Mouse (Mus musculus): ENCODE data around the gene Asic5. TPM values are rescaled to one million over a fixed set of nuclear protein-coding genes. Genes with fewer than 3 reads are reported as not detected.

Asic5 gene
- polyA plus RNA-seq, 1 experiment from 2014 or later = not detected

DNA sequence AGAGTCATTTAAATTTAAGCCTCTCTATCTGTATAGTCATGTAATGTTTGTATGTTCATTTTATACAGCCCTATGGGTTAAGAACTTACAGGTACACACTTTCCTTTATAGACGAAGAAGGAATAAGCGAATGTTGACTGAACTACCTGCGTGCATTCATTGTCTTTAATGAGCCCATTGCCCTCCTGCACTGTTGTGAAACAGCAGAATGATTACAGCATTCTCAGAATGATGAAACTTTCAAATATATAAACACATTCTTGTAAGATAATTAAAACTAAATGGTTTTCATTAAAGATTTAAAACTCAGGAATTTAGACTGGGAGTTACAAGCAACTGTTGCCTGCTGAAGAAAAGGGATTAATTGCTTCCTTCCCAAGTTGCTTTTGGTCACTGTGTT lies 5.5 kb downstream of the Asic5 start:
- no peaks in the 10 kb centered on the region for H3K4me1 ChIP-seq (ENCODE audit: control insufficient read depth, insufficient read depth, low read depth, low read length)
- no peak overlapping the region for H3K4me3 ChIP-seq (ENCODE audit: low read length)
- no peak overlapping the region for H3K27ac ChIP-seq (ENCODE audit: low read depth, low read length)
- no peak for ATAC-seq
- H3K9me3 ChIP-seq (ENCODE audit: control insufficient read depth, low read length) = no peaks in the 10 kb centered on the region
- no peak overlapping the region for H3K9ac ChIP-seq (ENCODE audit: low read depth, low read length)
- no peak overlapping the region for H3K4me2 ChIP-seq (ENCODE audit: low read length)
- 93% methylated on average over 3 of the region's 3 CpGs for WGBS
- H3K36me3 ChIP-seq (ENCODE audit: control insufficient read depth, insufficient read depth, low read length) = no peaks in the 10 kb centered on the region
- no peaks in the 10 kb centered on the region for H3K27me3 ChIP-seq (replicated peaks; ENCODE audit: control insufficient read depth, insufficient read depth, low read length)

DNA sequence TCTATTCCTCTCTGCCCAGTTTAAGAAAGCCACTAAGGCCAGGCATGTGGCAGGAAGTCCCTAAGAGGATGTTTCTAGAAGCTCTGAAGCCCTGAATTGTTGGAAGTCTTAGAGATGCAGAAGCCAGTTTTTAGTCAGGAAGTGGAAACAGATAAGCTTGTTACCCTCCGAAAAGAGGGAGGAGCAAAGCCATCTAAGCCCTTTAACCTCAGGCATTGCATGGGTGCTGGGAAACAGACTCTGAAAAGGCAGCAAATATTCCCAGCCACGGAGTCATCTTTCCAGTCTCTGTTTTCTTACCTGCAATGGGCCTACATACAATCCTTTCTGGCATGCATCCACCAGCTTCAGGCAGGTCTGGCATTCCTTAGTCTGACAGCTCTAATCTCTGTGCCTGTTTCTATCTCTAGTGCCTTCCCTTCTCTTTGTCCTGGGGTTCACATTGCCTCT lies 7.6 kb downstream of the Asic5 start:
- H3K27me3 ChIP-seq (replicated peaks; ENCODE audit: control insufficient read depth, insufficient read depth, low read length) = no peaks in the 10 kb centered on the region
- H3K4me2 ChIP-seq (ENCODE audit: low read length) = no peak overlapping the region
- H3K4me3 ChIP-seq (ENCODE audit: low read length) = no peak overlapping the region
- no peak for ATAC-seq
- H3K4me1 ChIP-seq (ENCODE audit: control insufficient read depth, insufficient read depth, low read depth, low read length) = no peaks in the 10 kb centered on the region
- no peaks in the 10 kb centered on the region; the same call in 1 of the 2 replicates for H3K9me3 ChIP-seq (ENCODE audit: control insufficient read depth, low read length)
- no peak overlapping the region for H3K9ac ChIP-seq (ENCODE audit: low read depth, low read length)
- H3K27ac ChIP-seq (ENCODE audit: low read depth, low read length) = no peak overlapping the region
- H3K36me3 ChIP-seq (ENCODE audit: control insufficient read depth, insufficient read depth, low read length) = no peaks in the 10 kb centered on the region
- WGBS = 49% methylated on average over 2 of the region's 2 CpGs

DNA sequence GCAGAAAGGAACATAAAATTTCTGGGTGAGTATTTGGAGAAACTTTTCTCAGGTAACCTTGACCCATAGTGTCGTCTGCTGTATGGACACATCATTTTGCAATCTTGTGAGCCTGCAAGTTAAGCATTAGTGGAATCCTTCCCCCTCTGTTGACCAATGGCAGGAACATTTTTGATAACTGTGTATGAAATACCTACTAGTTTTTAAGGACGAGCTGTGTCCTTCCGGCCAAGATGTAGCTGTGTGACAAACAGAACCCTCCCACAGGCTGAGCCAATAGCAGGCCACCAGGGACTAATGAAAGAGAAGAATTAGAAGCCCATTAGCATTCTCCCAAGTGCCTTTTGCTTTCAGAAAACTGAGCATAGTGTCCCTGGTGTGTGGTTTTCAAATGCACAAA lies 8.4 kb downstream of the Asic5 start:
- H3K9ac ChIP-seq (ENCODE audit: low read depth, low read length) = no peak overlapping the region
- 76% methylated on average over 3 of the region's 3 CpGs for WGBS
- ATAC-seq = no peak
- no peak overlapping the region for H3K4me2 ChIP-seq (ENCODE audit: low read length)
- H3K4me1 ChIP-seq (ENCODE audit: control insufficient read depth, insufficient read depth, low read depth, low read length) = no peaks in the 10 kb centered on the region
- H3K36me3 ChIP-seq (ENCODE audit: control insufficient read depth, insufficient read depth, low read length) = no peaks in the 10 kb centered on the region
- H3K4me3 ChIP-seq (ENCODE audit: low read length) = no peak overlapping the region
- no peaks in the 10 kb centered on the region for H3K27me3 ChIP-seq (replicated peaks; ENCODE audit: control insufficient read depth, insufficient read depth, low read length)
- no peak overlapping the region for H3K27ac ChIP-seq (ENCODE audit: low read depth, low read length)
- no peaks in the 10 kb centered on the region; the same call in 1 of the 2 replicates for H3K9me3 ChIP-seq (ENCODE audit: control insufficient read depth, low read length)

DNA sequence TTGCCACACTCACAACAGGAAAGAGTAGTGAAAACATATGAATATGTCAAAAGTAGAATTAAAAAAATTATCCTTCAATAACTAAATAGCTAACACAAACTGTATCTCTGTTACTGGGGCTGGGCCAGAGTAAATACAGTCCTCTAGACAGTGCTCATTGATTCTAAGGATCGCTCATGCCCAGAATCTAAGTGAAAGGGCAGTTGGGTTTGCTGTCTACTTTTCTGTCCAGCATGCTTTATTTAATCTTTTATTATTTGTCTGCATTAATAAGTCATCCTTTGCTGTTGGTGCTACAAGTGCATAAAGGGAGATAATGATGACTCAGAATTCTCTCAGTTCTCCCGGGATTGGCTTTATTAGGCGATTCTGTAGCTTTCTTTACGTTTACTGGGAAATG lies 13.3 kb downstream of the Asic5 start:
- no peak for ATAC-seq
- 32% methylated on average over 4 of the region's 4 CpGs for WGBS
- H3K4me3 ChIP-seq (ENCODE audit: low read length) = no peak overlapping the region
- H3K27ac ChIP-seq (ENCODE audit: low read depth, low read length) = no peak overlapping the region
- H3K4me2 ChIP-seq (ENCODE audit: low read length) = no peak overlapping the region
- H3K9me3 ChIP-seq (ENCODE audit: control insufficient read depth, low read length) = no peaks in the 10 kb centered on the region; the same call in 1 of the 2 replicates
- no peak overlapping the region for H3K9ac ChIP-seq (ENCODE audit: low read depth, low read length)
- no peaks in the 10 kb centered on the region for H3K36me3 ChIP-seq (ENCODE audit: control insufficient read depth, insufficient read depth, low read length)
- H3K27me3 ChIP-seq (replicated peaks; ENCODE audit: control insufficient read depth, insufficient read depth, low read length) = no peaks in the 10 kb centered on the region
- H3K4me1 ChIP-seq (ENCODE audit: control insufficient read depth, insufficient read depth, low read depth, low read length) = no peaks in the 10 kb centered on the region

DNA sequence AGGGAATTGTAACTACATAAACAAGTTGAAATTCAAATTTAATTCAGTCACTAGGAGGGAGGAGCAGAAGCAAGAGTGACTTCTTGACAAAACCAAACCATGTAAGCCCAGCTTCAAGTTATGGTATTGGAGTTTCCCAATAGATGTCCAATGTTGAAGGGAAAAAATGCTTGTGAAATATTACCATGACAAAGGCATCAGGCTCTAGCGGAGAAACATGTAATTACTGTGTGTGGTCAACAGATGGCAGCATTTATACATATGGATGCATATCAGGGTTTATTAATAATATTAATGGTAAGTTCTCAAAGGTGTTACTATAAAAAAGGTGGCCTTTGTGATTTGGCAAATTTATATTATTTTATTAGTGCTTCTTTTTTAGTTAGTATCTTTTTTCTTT lies 13.9 kb downstream of the Asic5 start:
- no peaks in the 10 kb centered on the region for H3K27me3 ChIP-seq (replicated peaks; ENCODE audit: control insufficient read depth, insufficient read depth, low read length)
- 3% methylated on average over 1 of the region's 1 CpGs for WGBS
- H3K36me3 ChIP-seq (ENCODE audit: control insufficient read depth, insufficient read depth, low read length) = no peaks in the 10 kb centered on the region
- 0 out of 2 replicates have a peak, but pooled peaks have one; percentile 34 for ATAC-seq
- H3K4me1 ChIP-seq (ENCODE audit: control insufficient read depth, insufficient read depth, low read depth, low read length) = no peaks in the 10 kb centered on the region
- H3K9ac ChIP-seq (ENCODE audit: low read depth, low read length) = no peak overlapping the region
- no peak overlapping the region for H3K4me2 ChIP-seq (ENCODE audit: low read length)
- no peak overlapping the region for H3K4me3 ChIP-seq (ENCODE audit: low read length)
- no peaks in the 10 kb centered on the region; the same call in 1 of the 2 replicates for H3K9me3 ChIP-seq (ENCODE audit: control insufficient read depth, low read length)
- H3K27ac ChIP-seq (ENCODE audit: low read depth, low read length) = no peak overlapping the region

DNA sequence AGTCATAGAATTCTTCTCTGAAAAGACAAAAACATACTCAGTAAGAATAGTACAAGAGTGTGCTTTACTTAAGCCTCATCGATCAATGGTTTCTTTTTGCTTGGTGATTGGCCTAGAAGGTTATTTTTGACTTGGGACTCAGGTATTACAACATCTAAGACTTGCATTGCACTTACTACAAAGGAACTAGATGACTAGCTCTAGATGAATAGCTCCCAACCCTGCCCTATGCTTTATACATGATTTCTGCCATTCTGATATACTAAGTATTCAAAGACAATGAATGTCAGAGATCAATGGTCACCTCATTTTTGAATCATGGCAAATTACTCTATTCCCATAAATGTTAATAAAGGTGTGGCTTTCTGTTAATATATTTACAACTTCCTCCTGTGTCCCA lies 24.9 kb downstream of the Asic5 start:
- Histone ChIP-seq H3K4me3 (ENCODE audit: low read length) (no peak overlapping the region), H3K27me3 (replicated peaks; ENCODE audit: control insufficient read depth, insufficient read depth, low read length) (no peaks in the 10 kb centered on the region), H3K4me1 (ENCODE audit: control insufficient read depth, insufficient read depth, low read depth, low read length) (no peaks in the 10 kb centered on the region), H3K9me3 (ENCODE audit: control insufficient read depth, low read length) (no peaks in the 10 kb centered on the region), H3K4me2 (ENCODE audit: low read length) (no peak overlapping the region), H3K9ac (ENCODE audit: low read depth, low read length) (no peak overlapping the region), H3K27ac (ENCODE audit: low read depth, low read length) (no peak overlapping the region), H3K36me3 (ENCODE audit: control insufficient read depth, insufficient read depth, low read length) (no peaks in the 10 kb centered on the region)
- ATAC-seq = no peak
- 85% methylated on average over 1 of the region's 1 CpGs for WGBS

DNA sequence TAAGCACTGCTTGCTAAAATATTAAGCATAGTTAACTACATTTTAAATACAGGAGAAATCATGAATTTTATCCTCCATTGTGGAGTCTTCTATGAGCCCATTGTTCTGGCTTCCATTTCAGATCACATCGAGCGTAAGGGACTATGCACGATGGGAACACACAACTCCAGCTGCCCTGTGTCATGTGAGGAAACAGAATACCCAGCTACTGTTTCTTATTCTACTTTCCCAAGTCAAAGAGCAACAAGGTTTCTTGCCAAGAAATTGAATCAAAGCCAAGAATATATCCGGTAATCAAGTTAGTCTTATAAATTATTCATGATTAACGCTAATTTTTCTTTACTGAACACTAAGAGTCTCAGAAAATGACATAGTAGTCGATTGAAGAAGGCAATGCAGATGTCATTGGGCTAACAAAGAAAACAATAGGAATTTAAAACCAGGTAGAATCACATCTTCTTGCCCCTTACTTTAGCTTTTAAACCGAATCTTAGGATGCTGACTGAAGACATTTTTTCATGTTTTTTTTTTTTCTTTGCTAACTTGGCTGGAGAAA lies 32.1 kb downstream of the Asic5 start:
- Histone ChIP-seq H3K27me3 (replicated peaks; ENCODE audit: control insufficient read depth, insufficient read depth, low read length) (no peaks in the 10 kb centered on the region), H3K9ac (ENCODE audit: low read depth, low read length) (no peak overlapping the region), H3K4me2 (ENCODE audit: low read length) (no peak overlapping the region), H3K9me3 (ENCODE audit: control insufficient read depth, low read length) (no peaks in the 10 kb centered on the region), H3K36me3 (ENCODE audit: control insufficient read depth, insufficient read depth, low read length) (no peaks in the 10 kb centered on the region), H3K4me1 (ENCODE audit: control insufficient read depth, insufficient read depth, low read depth, low read length) (no peaks in the 10 kb centered on the region), H3K27ac (ENCODE audit: low read depth, low read length) (no peak overlapping the region), H3K4me3 (ENCODE audit: low read length) (no peak overlapping the region)
- WGBS = 30% methylated on average over 7 of the region's 7 CpGs
- no peak for ATAC-seq

DNA sequence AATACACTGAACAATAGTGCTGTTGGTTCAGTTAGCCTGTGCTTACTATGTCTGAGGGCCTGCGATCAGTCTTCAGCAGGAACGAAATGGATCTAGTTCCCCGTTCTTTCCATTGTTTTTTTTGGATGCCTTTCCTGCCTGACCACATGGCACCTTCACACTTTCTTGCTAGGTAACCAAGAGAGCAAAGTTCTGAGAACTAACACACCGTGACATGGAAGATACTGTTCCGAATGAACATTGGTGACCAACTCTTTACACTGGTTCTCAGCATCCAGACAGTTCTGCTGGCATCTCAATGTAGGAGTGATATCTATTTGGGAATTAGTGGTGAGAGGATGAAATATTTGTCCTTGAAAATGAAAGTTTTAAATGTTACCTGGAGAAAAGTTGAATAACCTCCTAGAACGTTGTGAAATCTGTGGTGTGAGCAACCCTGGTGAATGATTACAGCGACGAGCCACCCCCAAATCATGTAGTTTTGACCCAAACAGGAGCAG lies 40.4 kb downstream of the Asic5 start:
- H3K4me1 ChIP-seq (ENCODE audit: control insufficient read depth, insufficient read depth, low read depth, low read length) = no peaks in the 10 kb centered on the region
- ATAC-seq = no peak
- H3K36me3 ChIP-seq (ENCODE audit: control insufficient read depth, insufficient read depth, low read length) = no peaks in the 10 kb centered on the region
- H3K4me2 ChIP-seq (ENCODE audit: low read length) = no peak overlapping the region
- no peak overlapping the region for H3K9ac ChIP-seq (ENCODE audit: low read depth, low read length)
- 91% methylated on average over 8 of the region's 8 CpGs for WGBS
- H3K4me3 ChIP-seq (ENCODE audit: low read length) = no peak overlapping the region
- H3K9me3 ChIP-seq (ENCODE audit: control insufficient read depth, low read length) = no peaks in the 10 kb centered on the region
- no peaks in the 10 kb centered on the region for H3K27me3 ChIP-seq (replicated peaks; ENCODE audit: control insufficient read depth, insufficient read depth, low read length)
- no peak overlapping the region for H3K27ac ChIP-seq (ENCODE audit: low read depth, low read length)

DNA sequence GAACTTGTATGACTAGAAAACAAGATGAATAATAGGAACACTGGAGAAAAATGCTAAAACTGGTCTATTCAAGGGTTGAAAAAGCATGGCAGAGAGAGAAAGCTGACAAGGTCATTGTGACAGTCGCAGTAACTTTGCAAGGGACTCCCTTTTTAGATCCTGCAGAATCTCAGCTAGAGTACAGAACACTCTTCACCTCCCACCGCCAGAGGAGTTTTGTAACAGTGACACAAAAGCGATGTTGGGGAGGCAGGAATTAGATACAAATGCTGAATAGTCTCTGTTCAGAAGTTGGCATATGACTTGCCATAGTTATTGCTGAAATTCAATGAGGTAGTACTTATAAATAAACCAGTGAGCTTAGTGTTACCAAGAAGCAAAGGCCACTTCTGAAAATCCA lies 41.0 kb downstream of the Asic5 start:
- no peak overlapping the region for H3K4me3 ChIP-seq (ENCODE audit: low read length)
- no peak overlapping the region for H3K9ac ChIP-seq (ENCODE audit: low read depth, low read length)
- ATAC-seq = no peak
- no peak overlapping the region for H3K4me2 ChIP-seq (ENCODE audit: low read length)
- H3K27ac ChIP-seq (ENCODE audit: low read depth, low read length) = no peak overlapping the region
- H3K4me1 ChIP-seq (ENCODE audit: control insufficient read depth, insufficient read depth, low read depth, low read length) = no peaks in the 10 kb centered on the region
- H3K9me3 ChIP-seq (ENCODE audit: control insufficient read depth, low read length) = no peaks in the 10 kb centered on the region
- no peaks in the 10 kb centered on the region for H3K36me3 ChIP-seq (ENCODE audit: control insufficient read depth, insufficient read depth, low read length)
- 80% methylated on average over 3 of the region's 3 CpGs for WGBS
- H3K27me3 ChIP-seq (replicated peaks; ENCODE audit: control insufficient read depth, insufficient read depth, low read length) = no peaks in the 10 kb centered on the region
